In genomic region chr11:97050216-97050943, GRCm38 (mm10) we compare ENCODE assay signal across 8 mouse cellular contexts. TPM values are rescaled to one million over a fixed set of nuclear protein-coding genes. Genes with fewer than 3 reads are reported as not detected.
DNase-seq lines count a peak whose midpoint lies in the region; ATAC-seq and TF ChIP-seq lines count a peak whose summit lies in the region.

Osbpl7 (plus strand) TSS chr11:97050628.

- 7% methylated on average over 18 of the region's 18 CpGs for whole genome bisulfite sequencing in heart, embryonic 11.5 days (ENCODE audit: insufficient replicate concordance)
- 5% methylated on average over 18 of the region's 18 CpGs for WGBS in kidney, embryonic 16.5 days
- WGBS in liver, embryonic 11.5 days: 4% methylated on average over 18 of the region's 18 CpGs

- DNase-seq in B cell, adult 2 months: peak; percentile 65 to 66
- peak; percentile 50 to 63 for DNase-seq in adrenal gland, postnatal 4 days (ENCODE audit: low spot score in 2 of 2)
- DNase-seq in liver, embryonic 11.5 days (ENCODE audit: low spot score): peak; percentile 77
- DNase-seq in naive thymus-derived CD4-positive, alpha-beta T cell, adult 2 months (ENCODE audit: low read depth): peak; percentile 76
- DNase-seq in splenic B cell, adult 2 months (ENCODE audit: low read depth, low spot score): peak; percentile 69

- no peak within 1 kb of the TSS for H3K27ac ChIP-seq in embryonic fibroblast, embryonic 13.5 days (ENCODE audit: insufficient read depth, low read length)
- H3K27ac ChIP-seq in heart, embryonic 11.5 days (ENCODE audit: low read depth, low read length): no peak within 1 kb of the TSS
- H3K27ac ChIP-seq in kidney, embryonic 16.5 days (ENCODE audit: low read length): peak within 1 kb of the TSS; percentile 49
- H3K27ac ChIP-seq in liver, embryonic 11.5 days (ENCODE audit: low read depth, low read length): peak within 1 kb of the TSS; percentile 4

- peaks cover 6% of the 10 kb centered on the region for H3K4me1 ChIP-seq in embryonic fibroblast, embryonic 13.5 days (ENCODE audit: control insufficient read depth, insufficient read depth, low read length)
- peaks cover 14% of the 10 kb centered on the region for H3K4me1 ChIP-seq in heart, embryonic 11.5 days (ENCODE audit: control insufficient read depth, insufficient read depth, low read length)
- peaks cover 15% of the 10 kb centered on the region for H3K4me1 ChIP-seq in kidney, embryonic 16.5 days (ENCODE audit: insufficient read depth, low read length)
- H3K4me1 ChIP-seq in liver, embryonic 11.5 days (replicated peaks; ENCODE audit: control insufficient read depth, insufficient read depth, low read length): peaks cover 21% of the 10 kb centered on the region

- TF ChIP-seq CTCF in embryonic fibroblast, embryonic 13.5 days (IDR thresholded peaks at IDR 0.05; ENCODE audit: borderline replicate concordance, insufficient read depth, low read length): peak; percentile 60; the same call in 1 of the 2 replicates

- no peaks in the 10 kb centered on the region for H3K9me3 ChIP-seq in heart, embryonic 11.5 days (replicated peaks; ENCODE audit: control insufficient read depth, low read length)
- no peaks in the 10 kb centered on the region for H3K9me3 ChIP-seq in kidney, embryonic 16.5 days (ENCODE audit: low read length)
- no peaks in the 10 kb centered on the region for H3K9me3 ChIP-seq in liver, embryonic 11.5 days (ENCODE audit: control insufficient read depth, low read length)

- peak within 1 kb of the TSS; percentile 74 for H3K4me3 ChIP-seq in embryonic fibroblast, embryonic 13.5 days (ENCODE audit: insufficient read depth, low read length)
- peak within 1 kb of the TSS; percentile 70 for H3K4me3 ChIP-seq in heart, embryonic 11.5 days (ENCODE audit: low read depth, low read length)
- H3K4me3 ChIP-seq in kidney, embryonic 16.5 days (ENCODE audit: low read length): peak within 1 kb of the TSS; percentile 90
- peak within 1 kb of the TSS; percentile 67 for H3K4me3 ChIP-seq in liver, embryonic 11.5 days (ENCODE audit: low read depth, low read length)

- peak; percentile 65; the same call in 1 of the 2 replicates for ATAC-seq in heart, embryonic 11.5 days (replicated peaks; ENCODE audit: insufficient number of reproducible peaks, low FRiP score, low TSS enrichment)
- peak; percentile 80 for ATAC-seq in kidney, embryonic 16.5 days (ENCODE audit: low FRiP score, low TSS enrichment)
- peak; percentile 70 for ATAC-seq in liver, embryonic 11.5 days (replicated peaks; ENCODE audit: low FRiP score)

- H3K36me3 ChIP-seq in heart, embryonic 11.5 days (ENCODE audit: control insufficient read depth, insufficient read depth, low read length): peaks cover 8% of the 10 kb centered on the region
- peaks cover 31% of the 10 kb centered on the region for H3K36me3 ChIP-seq in kidney, embryonic 16.5 days (ENCODE audit: insufficient read depth, low read length)
- H3K36me3 ChIP-seq in liver, embryonic 11.5 days (ENCODE audit: control insufficient read depth, insufficient read depth, low read length): peaks cover 7% of the 10 kb centered on the region
- H3K36me3 ChIP-seq in splenic B cell, adult 2 months (ENCODE audit: control insufficient read depth, insufficient read depth, low read length, poor library complexity, severe bottlenecking): peaks cover 7% of the 10 kb centered on the region; the same call in 1 of the 2 replicates

- no peaks in the 10 kb centered on the region for H3K27me3 ChIP-seq in heart, embryonic 11.5 days (ENCODE audit: control insufficient read depth, insufficient read depth, low read length)
- H3K27me3 ChIP-seq in kidney, embryonic 16.5 days (ENCODE audit: insufficient read depth, low read length): no peaks in the 10 kb centered on the region
- no peaks in the 10 kb centered on the region for H3K27me3 ChIP-seq in liver, embryonic 11.5 days (replicated peaks; ENCODE audit: control insufficient read depth, insufficient read depth, low read length)
- H3K27me3 ChIP-seq in splenic B cell, adult 2 months (ENCODE audit: control insufficient read depth, insufficient read depth, low read length, poor library complexity, severe bottlenecking): no peaks in the 10 kb centered on the region

- H3K4me2 ChIP-seq in heart, embryonic 11.5 days: peak within 1 kb of the TSS; percentile 95
- H3K4me2 ChIP-seq in kidney, embryonic 16.5 days (replicated peaks; ENCODE audit: low read depth, low read length): peak within 1 kb of the TSS; percentile 91
- H3K4me2 ChIP-seq in liver, embryonic 11.5 days: peak within 1 kb of the TSS; percentile 94

- H3K9ac ChIP-seq in heart, embryonic 11.5 days (ENCODE audit: low read depth, low read length): peak within 1 kb of the TSS; percentile 80
- peak within 1 kb of the TSS; percentile 79 for H3K9ac ChIP-seq in kidney, embryonic 16.5 days (replicated peaks; ENCODE audit: low read length)
- H3K9ac ChIP-seq in liver, embryonic 11.5 days (ENCODE audit: low read depth, low read length): peak within 1 kb of the TSS; percentile 75

- TF ChIP-seq POLR2A in embryonic fibroblast, embryonic 13.5 days (IDR thresholded peaks at IDR 0.05; ENCODE audit: low read depth, low read length): peak; percentile 96

RNA-seq across cellular contexts. Expression of gene Osbpl7, which starts in this region (rescaled TPM):
- 10 to 100 TPM; 20.3 to 21.4 TPM for total RNA-seq in adrenal gland, postnatal 4 days (2021)
- polyA plus RNA-seq in embryonic fibroblast, embryonic 13.5 days (2011; ENCODE audit: insufficient read length, low read depth, missing spikeins): 7.3 and 9.7 TPM in 2 replicates
- 3.9 and 4.1 TPM in 2 replicates for polyA plus RNA-seq in heart, embryonic 11.5 days (2014; fragmentation: Nextera tagmentation; extraction: Ambion mirVana)
- 10.2 and 10.4 TPM in 2 replicates for polyA plus RNA-seq in kidney, embryonic 16.5 days (2015; fragmentation: Nextera tagmentation; extraction: Ambion mirVana)
- 4.9 and 6.1 TPM in 2 replicates for polyA plus RNA-seq in liver, embryonic 11.5 days (2014; fragmentation: Nextera tagmentation; extraction: Ambion mirVana)

Comparison
In these comparisons a context has a peak if more than half of its experiments do, and no peak if none do; other contexts are left out.
1. H3K27ac ChIP-seq: peak in kidney, embryonic 16.5 days (single experiment) and liver, embryonic 11.5 days (single experiment); none in embryonic fibroblast, embryonic 13.5 days (single experiment) and heart, embryonic 11.5 days (single experiment).
2. Peak in every context shown above with its lines, with median percentiles within 50 percentile points of each other: DNase-seq, H3K4me3 ChIP-seq, ATAC-seq, H3K4me2 ChIP-seq and H3K9ac ChIP-seq.